Mouse (Mus musculus) midbrain, embryonic 10.5 days (tissue): ENCODE results near the gene Krt42. TPM values are rescaled to one million over a fixed set of nuclear protein-coding genes. Genes with fewer than 3 reads are reported as not detected.
"Not testable (repeated sequence)": the region's sequence is repeated elsewhere in the genome, so short reads cannot be mapped to it uniquely, and the experiment has no call there.

Experiments used
- DNase-seq: peaks from one replicate; pipeline ENCODE4 v3.0.0-alpha.2; 2017; ENCODE audit warnings: low spot score
- H3K27ac ChIP-seq: fragments of 300-500 bp; sonication (generic); replicated peaks from 2 replicates; pipeline ENCODE4 v1.5.1; 2016; ENCODE audit warnings: mild to moderate bottlenecking
- H3K27me3 ChIP-seq: fragments of 300-500 bp; sonication (generic); 2 replicates; pipeline ENCODE4 v1.6.1; 2016; ENCODE audit warnings: low read depth, mild to moderate bottlenecking; ENCODE audit not compliant: poor library complexity, severe bottlenecking
- H3K36me3 ChIP-seq: fragments of 300-500 bp; sonication (generic); 2 replicates; pipeline ENCODE4 v1.6.1; 2016; ENCODE audit warnings: mild to moderate bottlenecking, moderate library complexity
- H3K4me1 ChIP-seq: fragments of 300-500 bp; sonication (generic); 2 replicates; pipeline ENCODE4 v1.6.1; 2016
- H3K4me3 ChIP-seq: fragments of 300-500 bp; sonication (generic); 2 replicates; pipeline ENCODE4 v1.5.1; 2016; ENCODE audit warnings: mild to moderate bottlenecking, moderate library complexity
- H3K9me3 ChIP-seq: fragments of 300-500 bp; sonication (generic); replicated peaks from 2 replicates; pipeline ENCODE4 v1.6.1; 2016; ENCODE audit warnings: mild to moderate bottlenecking
- WGBS: fragments of 180-500 bp; shearing (Covaris S2); methylation state at CpG from one replicate; pipeline ENCODE4 v1.1.7; 2016; 5-methylcytosine and 5-hydroxymethylcytosine counted together
- polyA plus RNA-seq: library from polyadenylated mRNA; unstranded; fragments of >200 nt; fragmentation: Nextera tagmentation; extraction: Ambion mirVana; gene quantifications from 2 replicates; pipeline ENCODE4 v1.2.1, GENCODE M21; 2016

The Krt42 gene
- polyA plus RNA-seq, 1 experiment from 2014 or later = not detected

- H3K36me3 ChIP-seq = no peaks in the 10 kb centered on the region
- DNase-seq = no peak
- 88% methylated on average over 1 of the region's 1 CpGs for WGBS
- no peak overlapping the region for H3K27ac ChIP-seq
- H3K4me3 ChIP-seq = no peak overlapping the region
- H3K4me1 ChIP-seq = peaks cover 3% of the 10 kb centered on the region
- H3K27me3 ChIP-seq = no peaks in the 10 kb centered on the region
- no peaks in the 10 kb centered on the region for H3K9me3 ChIP-seq
Observed at GRCm38 (mm10) chr11:100271878-100272277, 2.2 kb upstream of the Krt42 start.

- Histone ChIP-seq H3K36me3 (no peaks in the 10 kb centered on the region), H3K27me3 (no peaks in the 10 kb centered on the region), H3K4me1 (peaks cover 17% of the 10 kb centered on the region), H3K4me3 (no peak overlapping the region), H3K27ac (no peak overlapping the region), H3K9me3 (no peaks in the 10 kb centered on the region)
- 29% methylated on average over 13 of the region's 13 CpGs for WGBS
- no peak for DNase-seq
Observed at GRCm38 (mm10) chr11:100262058-100262980, 7.4 kb downstream of the Krt42 start.

- peaks cover 27% of the 10 kb centered on the region for H3K4me1 ChIP-seq
- no peaks in the 10 kb centered on the region for H3K36me3 ChIP-seq
- H3K27me3 ChIP-seq = no peaks in the 10 kb centered on the region
- H3K27ac ChIP-seq = no peak overlapping the region
- 87% methylated on average over 9 of the region's 9 CpGs for WGBS
- H3K4me3 ChIP-seq = no peak overlapping the region
- DNase-seq = no peak
- H3K9me3 ChIP-seq = no peaks in the 10 kb centered on the region
Observed at GRCm38 (mm10) chr11:100261235-100261605, 8.5 kb downstream of the Krt42 start.

GRCm38 (mm10) chr11:100260514-100261234, 9.0 kb downstream of the Krt42 start, which contains the start of gene Krt17:
Gene Krt17, minus strand, starts transcription at chr11:100261029.
- WGBS = 82% methylated on average over 21 of the region's 21 CpGs
- Histone ChIP-seq H3K9me3 (no peaks in the 10 kb centered on the region), H3K27ac (no peak within 1 kb of the TSS), H3K4me3 (no peak within 1 kb of the TSS), H3K36me3 (no peaks in the 10 kb centered on the region), H3K4me1 (peaks cover 27% of the 10 kb centered on the region), H3K27me3 (no peaks in the 10 kb centered on the region)
- DNase-seq = no peak

GRCm38 (mm10) chr11:100259079-100259478, 10.6 kb downstream of the Krt42 start:
- no peaks in the 10 kb centered on the region for H3K27me3 ChIP-seq
- H3K4me3 ChIP-seq = no peak overlapping the region
- no peaks in the 10 kb centered on the region for H3K36me3 ChIP-seq
- no peak for DNase-seq
- no peak overlapping the region for H3K27ac ChIP-seq
- WGBS = 91% methylated on average over 9 of the region's 9 CpGs
- peaks cover 27% of the 10 kb centered on the region for H3K4me1 ChIP-seq
- no peaks in the 10 kb centered on the region for H3K9me3 ChIP-seq

GRCm38 (mm10) chr11:100257967-100258366, 11.7 kb downstream of the Krt42 start:
- no peak overlapping the region for H3K4me3 ChIP-seq
- H3K27ac ChIP-seq = no peak overlapping the region
- no peaks in the 10 kb centered on the region for H3K36me3 ChIP-seq
- H3K27me3 ChIP-seq = no peaks in the 10 kb centered on the region
- no peaks in the 10 kb centered on the region for H3K9me3 ChIP-seq
- 91% methylated on average over 1 of the region's 1 CpGs for WGBS
- no peak for DNase-seq
- H3K4me1 ChIP-seq = peaks cover 24% of the 10 kb centered on the region

GRCm38 (mm10) chr11:100255514-100255913, 14.2 kb downstream of the Krt42 start:
- Histone ChIP-seq H3K4me3 (no peak overlapping the region), H3K36me3 (no peaks in the 10 kb centered on the region), H3K27me3 (no peaks in the 10 kb centered on the region), H3K9me3 (no peaks in the 10 kb centered on the region), H3K4me1 (peaks cover 13% of the 10 kb centered on the region), H3K27ac (no peak overlapping the region)
- DNase-seq = no peak
- 94% methylated on average over 6 of the region's 6 CpGs for WGBS

- Histone ChIP-seq H3K4me1 (peaks cover 13% of the 10 kb centered on the region), H3K27ac (no peak overlapping the region), H3K4me3 (no peak overlapping the region), H3K27me3 (no peaks in the 10 kb centered on the region), H3K9me3 (no peaks in the 10 kb centered on the region), H3K36me3 (no peaks in the 10 kb centered on the region)
- DNase-seq = no peak
- WGBS = 76% methylated on average over 5 of the region's 5 CpGs
Observed at GRCm38 (mm10) chr11:100254360-100255090, 15.1 kb downstream of the Krt42 start.

GRCm38 (mm10) chr11:100248852-100249465, 20.7 kb downstream of the Krt42 start, which contains the start of gene Krt16:
Gene Krt16, minus strand, starts transcription at chr11:100248902.
- DNase-seq = no peak
- H3K36me3 ChIP-seq = no peaks in the 10 kb centered on the region
- no peak within 1 kb of the TSS for H3K27ac ChIP-seq
- H3K9me3 ChIP-seq = no peaks in the 10 kb centered on the region
- H3K27me3 ChIP-seq = no peaks in the 10 kb centered on the region
- 84% methylated on average over 7 of the region's 7 CpGs for WGBS
- no peak within 1 kb of the TSS for H3K4me3 ChIP-seq
- no peaks in the 10 kb centered on the region for H3K4me1 ChIP-seq

GRCm38 (mm10) chr11:100246471-100246870, 23.2 kb downstream of the Krt42 start:
- not testable (repeated sequence) for H3K36me3 ChIP-seq, H3K9me3 ChIP-seq, DNase-seq, H3K27me3 ChIP-seq, H3K27ac ChIP-seq, H3K4me1 ChIP-seq, H3K4me3 ChIP-seq
- 79% methylated on average over 7 of the region's 7 CpGs for WGBS

- not testable (repeated sequence) for H3K4me1 ChIP-seq, H3K27me3 ChIP-seq, H3K27ac ChIP-seq, H3K36me3 ChIP-seq, DNase-seq, H3K4me3 ChIP-seq, H3K9me3 ChIP-seq
- WGBS = 89% methylated on average over 4 of the region's 4 CpGs
Observed at GRCm38 (mm10) chr11:100240272-100240671, 29.4 kb downstream of the Krt42 start.

- H3K9me3 ChIP-seq = peaks cover 6% of the 10 kb centered on the region; the same call in 1 of the 2 replicates
- no peak overlapping the region for H3K27ac ChIP-seq
- WGBS = 75% methylated on average over 8 of the region's 8 CpGs
- H3K4me3 ChIP-seq = no peak overlapping the region
- no peak for DNase-seq
- no peaks in the 10 kb centered on the region for H3K4me1 ChIP-seq
- no peaks in the 10 kb centered on the region for H3K36me3 ChIP-seq
- no peaks in the 10 kb centered on the region for H3K27me3 ChIP-seq
Observed at GRCm38 (mm10) chr11:100221741-100222140, 47.9 kb downstream of the Krt42 start.
